Mouse (Mus musculus): Measurements from ENCODE around the gene Kansl3.

DNA sequence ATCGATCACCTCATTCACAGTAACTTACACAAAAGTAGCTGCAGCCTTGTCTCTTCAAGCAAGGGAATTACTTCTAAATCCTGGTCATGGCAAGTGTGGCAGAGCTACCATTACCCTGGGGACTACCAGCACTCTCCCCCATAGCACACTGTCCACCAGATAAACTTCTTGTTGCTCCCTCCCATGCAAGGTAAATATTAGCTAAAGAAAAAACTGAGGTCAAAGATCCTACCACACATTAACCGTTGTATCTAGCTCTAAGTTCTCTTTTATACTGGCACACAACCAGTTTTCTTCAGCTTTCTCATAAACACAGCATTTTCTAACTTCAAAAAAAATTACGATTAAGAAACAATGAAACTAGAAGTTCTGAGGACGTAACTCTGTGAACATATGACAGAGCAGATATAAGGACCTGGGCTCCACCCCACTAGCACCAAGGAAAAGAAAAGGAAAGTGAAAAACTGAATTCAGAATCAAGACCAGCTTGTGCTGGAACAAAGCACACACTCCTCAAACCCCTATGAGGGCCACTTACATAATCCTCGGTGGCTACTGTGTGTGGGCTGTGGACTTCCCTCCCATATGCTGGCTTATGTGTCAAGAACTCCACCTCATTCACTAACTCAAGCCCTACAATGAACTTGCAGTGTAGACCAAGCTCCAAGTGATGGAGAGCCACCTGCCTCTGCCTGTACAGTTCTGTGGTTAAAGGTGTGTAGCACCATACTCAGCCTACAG lies 11.9 kb downstream of the Kansl3 start:
- TF ChIP-seq CTCF (IDR thresholded peaks at IDR 0.05; ENCODE audit: low read depth): no peak
- TF ChIP-seq EP300 (IDR thresholded peaks at IDR 0.05; ENCODE audit: low read depth): no peak
